ENCODE assay signal across 15 mouse cellular contexts in the genomic region with DNA sequence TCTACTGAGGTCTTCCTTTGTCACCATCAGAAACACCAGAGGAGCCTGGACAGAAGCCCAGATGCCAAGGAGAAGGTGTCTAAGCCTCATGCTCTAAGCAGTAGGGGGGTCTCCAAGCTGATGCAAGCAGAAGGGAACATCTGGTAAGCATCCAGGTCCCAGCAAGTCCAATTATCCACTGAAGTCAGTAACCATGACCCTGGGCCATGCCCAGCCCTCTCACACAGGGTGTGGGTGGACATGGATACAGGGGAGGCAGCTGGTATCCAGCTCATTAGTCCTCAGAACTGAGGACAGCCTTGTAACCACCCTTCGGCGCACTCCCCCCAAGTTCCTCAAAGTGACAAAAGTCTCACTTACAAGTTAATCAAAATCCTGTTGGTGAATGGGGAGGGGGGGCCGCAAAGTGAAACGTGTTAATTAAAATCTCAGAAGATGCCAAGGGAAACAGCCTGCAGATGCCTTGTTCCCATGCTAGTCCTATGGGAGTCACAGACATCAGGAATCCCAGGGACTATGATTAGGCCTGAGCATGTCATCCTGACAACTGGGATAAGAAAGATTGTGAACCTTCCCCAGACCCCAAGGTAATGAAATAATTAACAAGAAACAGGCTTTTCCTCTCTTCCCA. TPM values are rescaled to one million over a fixed set of nuclear protein-coding genes. Genes with fewer than 3 reads are reported as not detected.
A peak's percentile ranks its signal among the peaks of the same experiment; 100 is the strongest.
DNase-seq lines count a peak whose midpoint lies in the region; ATAC-seq lines count a peak whose summit lies in the region.
"Had no signal": no experiment of that assay in that cellular context is flagged by ENCODE, and none has a peak within 500 bp of the region (broad histone marks: within the 10 kb centered on the region; RNA-seq: fewer than 3 reads in every experiment).

No protein-coding gene starts in this region.

- WGBS in limb, embryonic 11.5 days = 47% methylated on average over 4 of the region's 4 CpGs
- 53% methylated on average over 4 of the region's 4 CpGs for WGBS in limb, embryonic 10.5 days
- 57% methylated on average over 4 of the region's 4 CpGs for WGBS in hindbrain, embryonic 13.5 days
- WGBS in midbrain, embryonic 16.5 days = 43% methylated on average over 4 of the region's 4 CpGs

- H3K9ac ChIP-seq in limb, embryonic 11.5 days (ENCODE audit: low read length) = no peak overlapping the region
- no peak overlapping the region for H3K9ac ChIP-seq in hindbrain, embryonic 13.5 days
- no peak overlapping the region for H3K9ac ChIP-seq in midbrain, embryonic 16.5 days (ENCODE audit: low read depth, low read length)
- H3K9ac ChIP-seq: neural tube, embryonic 13.5 days had no signal

- peak; percentile 49 to 66 for DNase-seq in cerebellum, postnatal 10 days
- DNase-seq in cerebellum, adult 9-10 months = no peak
- DNase-seq in limb, embryonic 11.5 days (ENCODE audit: low spot score) = peak; percentile 31
- no peak for DNase-seq in limb, embryonic 10.5 days (ENCODE audit: low spot score)
- DNase-seq in adrenal gland, adult 2 months = no peak
- DNase-seq in right cerebral cortex, adult 18-20 months = no peak
- DNase-seq: cerebellum, adult 2 months had no signal

- no peaks in the 10 kb centered on the region for H3K27me3 ChIP-seq in limb, embryonic 11.5 days (ENCODE audit: control insufficient read depth, insufficient read depth, low read length)
- no peaks in the 10 kb centered on the region for H3K27me3 ChIP-seq in limb, embryonic 10.5 days (ENCODE audit: low read depth, poor library complexity, severe bottlenecking)
- peaks cover 36% of the 10 kb centered on the region for H3K27me3 ChIP-seq in hindbrain, embryonic 13.5 days
- no peaks in the 10 kb centered on the region for H3K27me3 ChIP-seq in midbrain, embryonic 16.5 days (ENCODE audit: control insufficient read depth, insufficient read depth, low read depth, low read length)
- H3K27me3 ChIP-seq: CH12.LX; neural tube, embryonic 13.5 days had no signal

- H3K4me1 ChIP-seq in limb, embryonic 11.5 days (ENCODE audit: control insufficient read depth, insufficient read depth, low read length) = no peaks in the 10 kb centered on the region
- H3K4me1 ChIP-seq in limb, embryonic 10.5 days = peaks cover 16% of the 10 kb centered on the region
- H3K4me1 ChIP-seq in hindbrain, embryonic 13.5 days (replicated peaks) = peaks cover 17% of the 10 kb centered on the region
- H3K4me1 ChIP-seq in midbrain, embryonic 16.5 days (ENCODE audit: control insufficient read depth, insufficient read depth, low read length) = no peaks in the 10 kb centered on the region

- ATAC-seq in limb, embryonic 11.5 days (ENCODE audit: insufficient number of reproducible peaks, low FRiP score, low TSS enrichment, low read depth) = no peak
- peak; percentile 58 for ATAC-seq in hindbrain, embryonic 13.5 days (ENCODE audit: low FRiP score)
- peak; percentile 70; the same call in 1 of the 2 replicates for ATAC-seq in midbrain, embryonic 16.5 days
- ATAC-seq: intestine, embryonic 16.5 days; Patski had no signal

- H3K27ac ChIP-seq in limb, embryonic 11.5 days (replicated peaks; ENCODE audit: low read depth, low read length) = no peak overlapping the region
- H3K27ac ChIP-seq in limb, embryonic 10.5 days = no peak overlapping the region
- H3K27ac ChIP-seq in hindbrain, embryonic 13.5 days = no peak overlapping the region
- no peak overlapping the region for H3K27ac ChIP-seq in midbrain, embryonic 16.5 days (ENCODE audit: low read length)
- H3K27ac ChIP-seq: neural tube, embryonic 13.5 days had no signal

- H3K4me3 ChIP-seq in limb, embryonic 11.5 days (ENCODE audit: low read depth, low read length) = no peak overlapping the region
- H3K4me3 ChIP-seq in limb, embryonic 10.5 days = no peak overlapping the region
- H3K4me3 ChIP-seq in hindbrain, embryonic 13.5 days = no peak overlapping the region
- no peak overlapping the region for H3K4me3 ChIP-seq in midbrain, embryonic 16.5 days (ENCODE audit: low read depth, low read length)
- H3K4me3 ChIP-seq: neural tube, embryonic 13.5 days had no signal

- H3K4me2 ChIP-seq in limb, embryonic 11.5 days (ENCODE audit: low read depth, severe bottlenecking) = no peak overlapping the region
- H3K4me2 ChIP-seq in hindbrain, embryonic 13.5 days = no peak overlapping the region
- no peak overlapping the region for H3K4me2 ChIP-seq in midbrain, embryonic 16.5 days (ENCODE audit: low read length)
- H3K4me2 ChIP-seq: liver, embryonic 11.5 days; neural tube, embryonic 13.5 days had no signal

- no peaks in the 10 kb centered on the region for H3K36me3 ChIP-seq in limb, embryonic 11.5 days (ENCODE audit: control insufficient read depth, insufficient read depth, low read length)
- H3K36me3 ChIP-seq in limb, embryonic 10.5 days = no peaks in the 10 kb centered on the region
- H3K36me3 ChIP-seq in hindbrain, embryonic 13.5 days = no peaks in the 10 kb centered on the region
- H3K36me3 ChIP-seq in midbrain, embryonic 16.5 days (ENCODE audit: control insufficient read depth, insufficient read depth, low read length) = no peaks in the 10 kb centered on the region
- H3K36me3 ChIP-seq: neural tube, embryonic 13.5 days had no signal

- no peaks in the 10 kb centered on the region for H3K9me3 ChIP-seq in limb, embryonic 11.5 days (ENCODE audit: control insufficient read depth, low read length)
- no peaks in the 10 kb centered on the region for H3K9me3 ChIP-seq in limb, embryonic 10.5 days (replicated peaks)
- no peaks in the 10 kb centered on the region for H3K9me3 ChIP-seq in hindbrain, embryonic 13.5 days
- H3K9me3 ChIP-seq in midbrain, embryonic 16.5 days (replicated peaks; ENCODE audit: control insufficient read depth, low read length, poor library complexity, severe bottlenecking) = no peaks in the 10 kb centered on the region
- H3K9me3 ChIP-seq: neural tube, embryonic 13.5 days had no signal

RNA-seq across cellular contexts. Expression of gene Smim20, which starts 17.3 kb away (rescaled TPM):
- 58.1 and 59.0 TPM in 2 replicates for polyA plus RNA-seq in limb, embryonic 11.5 days (2014; fragmentation: Nextera tagmentation; extraction: Ambion mirVana)
- 59.0 and 62.6 TPM in 2 replicates for polyA plus RNA-seq in limb, embryonic 10.5 days (2016; fragmentation: Nextera tagmentation; extraction: Ambion mirVana)
- 76.0 and 76.6 TPM in 2 replicates for polyA plus RNA-seq in hindbrain, embryonic 13.5 days (2015; fragmentation: Nextera tagmentation; extraction: Ambion mirVana)
- 65.6 and 71.0 TPM in 2 replicates for polyA plus RNA-seq in midbrain, embryonic 16.5 days (2015; fragmentation: Nextera tagmentation; extraction: Ambion mirVana)
- 10 to 100 TPM; 50.0 to 68.7 TPM for total RNA-seq in adrenal gland, adult 2 months (2021)
- 53.3 and 66.0 TPM in 2 replicates for polyA plus RNA-seq in adrenal gland, adult 2 months (2012; rRNA removed)

RNA-seq across cellular contexts. Expression of gene Sel1l3, which starts 35.8 kb away (rescaled TPM):
- polyA plus RNA-seq in limb, embryonic 11.5 days (2014; fragmentation: Nextera tagmentation; extraction: Ambion mirVana) = 1.2 and 1.5 TPM in 2 replicates
- 0.68 and 1.2 TPM in 2 replicates for polyA plus RNA-seq in limb, embryonic 10.5 days (2016; fragmentation: Nextera tagmentation; extraction: Ambion mirVana)
- 4.4 and 5.2 TPM in 2 replicates for polyA plus RNA-seq in hindbrain, embryonic 13.5 days (2015; fragmentation: Nextera tagmentation; extraction: Ambion mirVana)
- 6.8 and 7.3 TPM in 2 replicates for polyA plus RNA-seq in midbrain, embryonic 16.5 days (2015; fragmentation: Nextera tagmentation; extraction: Ambion mirVana)
- 1 to 10 TPM in 1 of 2 experiments, under 1 TPM in 1; 0.95 to 2.0 TPM for total RNA-seq in adrenal gland, adult 2 months (2021)
- polyA plus RNA-seq in adrenal gland, adult 2 months (2012; rRNA removed) = 0.89 and 0.97 TPM in 2 replicates
- total RNA-seq: granulocyte monocyte progenitor cell, adult 5-6 weeks had no signal

Comparison
In these comparisons a context has a peak if more than half of its experiments do, and no peak if none do; other contexts are left out.
1. DNase-seq: peak in cerebellum, postnatal 10 days (2 of 2) and limb, embryonic 11.5 days (single experiment); none in cerebellum, adult 9-10 months (single experiment), limb, embryonic 10.5 days (single experiment), adrenal gland, adult 2 months (single experiment) and right cerebral cortex, adult 18-20 months (single experiment).